Mouse (Mus musculus) c-Kit-positive CD71-negative TER-119-negative erythroid progenitor cells, embryonic 14.5 days (primary cell): ENCODE measurements around the gene Pld1.

Experiments
- DNase-seq: peaks from one replicate; pipeline ENCODE4 v3.0.0-alpha.2; 2013; ENCODE audit warnings: low read depth

Gene Pld1

DNA sequence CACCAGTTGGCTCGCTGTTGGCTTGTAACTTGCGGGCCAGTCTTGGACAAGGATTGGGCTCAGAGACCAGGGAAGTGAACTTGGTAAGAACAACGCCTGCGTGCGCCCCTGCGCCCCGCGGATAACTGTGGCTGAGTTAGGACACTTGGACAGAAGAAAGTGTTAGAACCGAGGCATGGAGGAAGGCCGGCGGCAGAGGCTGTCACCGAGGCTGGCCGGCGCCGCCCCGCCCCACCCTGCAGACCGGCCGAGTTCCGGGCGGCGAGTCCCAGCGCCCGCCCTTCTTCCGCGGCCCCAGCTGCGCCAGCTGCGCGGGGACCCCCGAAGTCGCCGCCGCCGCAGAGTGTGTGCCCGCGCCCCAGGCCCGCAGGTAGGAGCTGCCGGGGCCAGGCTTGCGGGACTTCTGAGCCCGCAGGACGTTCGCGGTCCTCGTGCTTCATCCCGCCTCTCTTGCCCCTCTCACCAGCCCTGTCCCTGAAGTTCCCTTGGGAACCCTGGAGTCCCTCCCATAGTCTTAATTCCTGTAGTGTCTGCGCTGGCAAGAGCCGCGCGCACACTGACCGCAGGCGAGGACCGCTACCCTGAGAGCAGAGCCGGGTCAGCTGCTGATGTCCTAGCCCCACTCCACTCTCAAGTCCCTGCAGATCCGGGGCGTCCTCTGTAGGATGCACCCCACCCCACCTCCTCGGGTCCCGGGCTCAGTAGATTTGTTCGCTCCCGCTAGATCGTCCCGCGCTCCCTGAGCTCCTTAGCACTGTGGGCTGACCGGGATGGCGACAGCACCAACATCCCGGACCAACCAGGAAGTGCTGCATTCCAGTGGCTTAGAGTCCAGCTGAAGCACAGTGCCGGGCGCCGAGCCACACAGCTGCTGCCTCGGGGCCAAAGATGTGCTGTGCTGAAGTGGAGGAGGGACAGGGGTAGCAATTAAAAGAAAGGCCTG, at the start of gene Pld1:
Gene Pld1 (plus strand): TSS at position 315 of the 943 bp plus-strand sequence.
- no peak for DNase-seq

GRCm38 (mm10) chr3:27896318-27896892, 42.1 kb upstream of the Pld1 start, which contains the start of gene Tmem212:
Gene Tmem212 (minus strand): TSS chr3:27896368.
- no peak for DNase-seq

- DNase-seq: no peak
Observed at GRCm38 (mm10) chr3:27898178-27898577, 40.3 kb upstream of the Pld1 start.

DNA sequence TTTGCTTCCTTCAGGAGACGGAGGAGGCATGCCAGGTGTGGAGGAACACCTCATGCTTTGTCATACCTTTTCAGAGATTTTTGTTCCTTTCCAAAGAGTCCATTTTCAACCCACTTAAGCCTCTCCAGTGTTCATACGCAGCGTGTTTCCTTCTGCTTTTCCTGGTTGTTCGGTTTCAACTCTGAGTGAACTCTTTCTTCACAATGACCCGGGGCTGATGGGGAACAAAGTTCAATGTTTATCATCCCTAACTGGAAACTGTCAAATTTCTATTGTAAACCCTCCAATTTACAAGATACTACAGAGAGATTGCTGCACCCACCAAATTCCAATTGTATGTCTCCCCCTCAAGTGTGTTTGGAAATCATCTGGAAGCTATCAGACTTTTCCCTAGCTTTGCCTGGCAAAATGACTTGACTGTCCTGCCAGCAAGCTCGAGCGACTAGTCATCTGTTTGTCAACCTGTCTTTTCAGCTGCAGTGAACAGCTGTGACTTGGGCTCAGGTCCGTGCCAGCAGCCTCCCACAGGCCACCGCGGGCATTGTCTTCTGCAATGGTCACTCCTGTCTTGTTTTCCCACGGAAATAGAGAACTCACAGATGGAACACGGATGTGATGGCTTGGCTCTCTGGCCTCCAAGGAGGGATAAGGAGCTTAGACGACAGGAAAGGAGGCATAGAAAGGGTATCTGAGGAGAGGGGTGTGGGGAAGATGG, 39.3 kb upstream of the Pld1 start:
- DNase-seq: no peak

GRCm38 (mm10) chr3:27901846-27902245, 36.6 kb upstream of the Pld1 start:
- no peak for DNase-seq

DNA sequence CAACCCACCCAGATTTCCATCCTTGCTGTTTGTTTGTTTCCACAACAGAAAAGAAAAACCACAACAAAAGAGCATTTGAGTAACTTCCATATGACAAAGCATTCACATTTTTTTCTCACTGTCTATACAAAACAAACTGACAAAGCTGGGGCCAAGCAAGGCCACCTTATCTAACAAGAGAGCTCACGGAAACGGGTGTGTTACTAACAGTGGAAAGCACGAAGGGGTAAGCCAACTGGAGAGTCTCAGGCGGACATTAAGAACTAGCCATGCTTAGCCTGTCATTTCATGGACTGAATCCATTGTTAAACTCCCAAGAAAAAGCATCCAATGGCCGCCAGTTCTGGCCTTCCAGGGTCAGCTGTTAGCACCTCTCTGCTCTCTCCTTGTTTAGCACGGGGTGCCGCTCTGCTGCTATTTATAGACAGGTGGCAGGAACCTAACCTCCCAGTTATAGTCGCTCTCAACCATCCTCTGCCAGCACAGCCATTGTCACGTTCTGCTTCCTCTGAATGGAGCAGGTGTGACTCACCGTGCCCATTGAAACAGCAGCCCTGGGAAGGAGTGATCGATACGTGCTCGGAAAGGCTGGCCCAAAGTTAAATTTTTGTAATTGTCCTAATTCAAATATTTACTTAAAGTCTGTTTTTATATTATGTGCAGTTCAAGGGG, 33.7 kb upstream of the Pld1 start:
- no peak for DNase-seq

- no peak for DNase-seq
Observed at GRCm38 (mm10) chr3:27906647-27907209, 31.8 kb upstream of the Pld1 start.

DNA sequence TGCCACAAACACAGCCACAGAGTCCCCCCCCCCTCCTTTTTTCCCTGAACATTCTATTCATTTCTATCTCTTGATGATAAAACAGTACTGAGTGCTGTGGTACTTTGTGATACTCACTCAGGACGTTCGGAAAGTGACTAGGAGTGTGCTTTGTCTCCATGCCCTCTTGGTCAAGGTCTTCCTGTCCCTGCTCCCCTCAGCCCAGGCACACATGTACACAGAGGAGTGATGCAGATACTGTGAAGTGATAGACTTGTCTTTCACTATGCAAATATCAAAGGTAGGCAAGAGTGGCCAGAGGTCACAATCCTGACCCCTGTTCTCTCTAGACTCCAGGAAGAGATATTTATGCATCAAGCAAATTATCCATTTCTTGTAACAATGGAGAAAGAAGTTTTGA, 31.2 kb upstream of the Pld1 start:
- no peak for DNase-seq

GRCm38 (mm10) chr3:27908316-27908715, 30.2 kb upstream of the Pld1 start:
- DNase-seq: no peak

- DNase-seq: no peak
Observed at GRCm38 (mm10) chr3:27909016-27909415, 29.5 kb upstream of the Pld1 start.

- no peak for DNase-seq
Observed at GRCm38 (mm10) chr3:27918656-27919436, 19.6 kb upstream of the Pld1 start.

DNA sequence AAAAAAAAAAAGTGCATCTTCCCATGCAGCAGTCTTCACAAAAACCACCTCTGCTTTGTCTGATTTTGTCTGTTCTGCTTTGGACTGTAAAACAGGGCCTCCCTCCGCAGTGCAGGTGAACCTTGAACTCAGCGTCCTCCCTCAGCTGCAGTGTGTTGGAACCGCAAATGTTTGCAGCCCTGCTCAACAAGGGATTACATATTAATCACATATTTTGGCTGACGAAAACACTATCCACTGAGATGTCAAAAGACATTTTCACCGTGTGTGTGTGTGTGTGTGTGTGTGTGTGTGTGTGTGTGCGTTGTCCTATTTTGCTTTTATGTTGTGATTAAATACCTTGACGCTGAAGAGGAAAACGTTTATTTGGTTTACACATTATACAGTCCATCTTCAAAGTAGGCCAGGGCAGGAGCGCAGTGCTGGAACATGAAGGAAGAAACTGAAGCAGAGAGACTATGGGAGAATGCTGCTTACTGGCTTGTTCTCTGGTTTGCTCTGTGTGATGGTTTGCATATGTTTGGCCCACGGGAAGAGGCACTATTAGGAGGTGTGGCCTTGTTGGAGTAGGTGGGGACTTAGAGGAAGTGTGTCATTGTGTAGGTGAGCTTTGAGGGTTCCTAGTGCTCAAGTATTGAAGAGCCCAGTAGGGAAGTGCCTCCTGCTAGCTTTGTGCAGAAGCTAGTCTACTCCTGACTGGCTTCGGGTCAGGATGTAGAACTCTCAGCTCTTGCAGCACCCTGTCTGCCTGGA, 17.1 kb upstream of the Pld1 start:
- no peak for DNase-seq

- no peak for DNase-seq
Observed at GRCm38 (mm10) chr3:27924037-27924436, 14.5 kb upstream of the Pld1 start.

GRCm38 (mm10) chr3:27929219-27929618, 9.3 kb upstream of the Pld1 start:
- no peak for DNase-seq

DNA sequence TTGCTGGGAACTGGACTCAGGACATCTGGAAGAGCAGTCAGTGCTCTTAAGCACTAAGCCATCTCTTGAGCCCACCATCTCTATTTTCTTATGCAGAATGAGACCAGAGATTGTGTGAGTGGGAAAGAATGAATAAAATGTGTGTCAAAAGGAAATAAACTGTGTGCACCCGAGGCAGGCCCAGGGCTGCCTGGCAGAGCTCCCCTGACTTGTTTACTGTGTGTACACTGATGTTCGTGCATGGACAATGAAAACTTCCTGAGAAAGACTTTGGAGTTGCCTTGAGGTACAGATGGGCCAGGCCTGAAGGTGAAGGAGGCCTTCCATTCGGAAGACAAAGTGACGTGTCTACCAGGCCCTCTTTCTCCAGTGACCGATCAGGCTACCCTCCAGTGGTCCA, 6.1 kb upstream of the Pld1 start:
- no peak for DNase-seq

DNA sequence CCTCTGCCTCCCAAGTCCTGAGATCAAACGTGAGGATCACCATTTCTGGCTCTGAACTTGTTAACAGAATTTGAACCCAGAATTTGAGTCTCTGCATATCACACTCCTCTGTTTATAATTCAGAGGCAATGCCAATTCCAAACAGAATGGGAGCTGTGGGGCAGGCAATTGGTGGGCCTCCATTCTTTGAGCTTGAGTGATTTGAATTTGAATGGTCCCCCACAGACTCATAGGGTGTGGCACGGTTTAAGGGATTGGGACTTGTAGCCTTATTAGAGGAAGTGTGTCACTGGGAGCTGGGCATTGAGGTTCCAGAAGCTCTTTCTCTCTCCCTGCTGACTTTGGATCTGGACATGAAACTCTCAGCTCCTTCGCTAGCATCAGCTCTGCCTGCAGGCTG, 2.9 kb upstream of the Pld1 start:
- no peak for DNase-seq

GRCm38 (mm10) chr3:27936731-27937130, 1.8 kb upstream of the Pld1 start:
- no peak for DNase-seq

GRCm38 (mm10) chr3:27937144-27938110, 1.1 kb upstream of the Pld1 start:
- no peak for DNase-seq

DNA sequence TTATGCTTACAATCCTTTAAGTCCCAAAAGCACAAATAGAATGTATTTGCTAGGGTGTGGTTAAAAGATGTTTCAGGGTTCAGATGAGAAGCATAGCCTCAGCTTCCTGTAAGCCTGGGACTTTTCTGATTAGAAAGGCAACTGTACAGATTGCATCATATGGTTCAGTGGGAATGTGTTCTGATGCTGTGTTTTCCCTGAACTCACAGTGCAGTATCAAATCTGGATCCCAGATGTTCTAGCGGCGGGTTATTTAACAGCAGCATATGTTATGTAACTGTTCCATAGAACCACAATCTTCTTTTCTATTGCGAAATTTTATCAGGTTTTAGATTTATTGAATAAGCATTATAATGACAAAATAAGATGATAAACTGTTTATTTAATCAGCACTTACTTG, 3.1 kb downstream of the Pld1 start:
- DNase-seq: no peak
